Mouse (Mus musculus): ENCODE results near the gene Angptl4.

GRCm38 (mm10) chr17:33755418-33756107 lies 26.1 kb downstream of the Angptl4 start:
- no peak for TF ChIP-seq CTCF (IDR thresholded peaks at IDR 0.05; ENCODE audit: control insufficient read depth, insufficient read depth, insufficient read length)
- TF ChIP-seq MAX (IDR thresholded peaks at IDR 0.05): no peak
- TF ChIP-seq CEBPB (IDR thresholded peaks at IDR 0.05; ENCODE audit: low read depth): no peak
- TF ChIP-seq MYOD1 (IDR thresholded peaks at IDR 0.05; ENCODE audit: control insufficient read depth, insufficient read length, low read depth): no peak
- TF ChIP-seq FOSL1 (IDR thresholded peaks at IDR 0.05; ENCODE audit: insufficient read depth, low read length, poor library complexity, severe bottlenecking): no peak
- no peak for TF ChIP-seq USF1 (IDR thresholded peaks at IDR 0.05; ENCODE audit: low read depth)
